Mouse (Mus musculus) heart, adult 2 months (tissue): ENCODE data around the gene Akr1c14.

Experiments used
- CTCF ChIP-seq: fragments of 200-600 bp; IDR thresholded peaks from 2 replicates; pipeline ENCODE4 v1.8.1; 2022; ENCODE audit warnings: antibody characterized with exemption, mild to moderate bottlenecking, moderate library complexity
- EP300 ChIP-seq: fragments of 200-500 bp; IDR thresholded peaks from 2 replicates; pipeline ENCODE4 v1.6.1; 2011; ENCODE audit warnings: low read depth, low read length, control low read depth; ENCODE audit not compliant: insufficient read depth
- POLR2A ChIP-seq: fragments of 200-500 bp; IDR thresholded peaks from 2 replicates; pipeline ENCODE4 v1.6.1; 2011; ENCODE audit warnings: mild to moderate bottlenecking, low read depth, low read length, control low read depth; ENCODE audit not compliant: insufficient read depth

GRCm38 (mm10) chr13:4123146-4123545 lies 74.3 kb downstream of the Akr1c14 start:
- no peak for TF ChIP-seq POLR2A
- no peak for TF ChIP-seq CTCF
- TF ChIP-seq EP300: no peak
